Mouse (Mus musculus): ENCODE results near the gene Gm4131. TPM values are rescaled to one million over a fixed set of nuclear protein-coding genes. Genes with fewer than 3 reads are reported as not detected.

The Gm4131 gene
- total RNA-seq, 2 experiments from 2014 or later: not detected

GRCm38 (mm10) chr14:62555309-62555829, 11.4 kb downstream of the Gm4131 start, which contains the start of gene Fam124a:
Gene Fam124a (plus strand): TSS chr14:62555737.
- intact Hi-C loops (cut with DNase I): loop anchor here (2.0 to 5.0 kb wide), 3 partner anchors 53 to 282 kb away; partner anchors contain the start of gene Wdfy2
- peak; percentile 82 to 84 for DNase-seq (ENCODE audit: low spot score in 2 of 2)

DNA sequence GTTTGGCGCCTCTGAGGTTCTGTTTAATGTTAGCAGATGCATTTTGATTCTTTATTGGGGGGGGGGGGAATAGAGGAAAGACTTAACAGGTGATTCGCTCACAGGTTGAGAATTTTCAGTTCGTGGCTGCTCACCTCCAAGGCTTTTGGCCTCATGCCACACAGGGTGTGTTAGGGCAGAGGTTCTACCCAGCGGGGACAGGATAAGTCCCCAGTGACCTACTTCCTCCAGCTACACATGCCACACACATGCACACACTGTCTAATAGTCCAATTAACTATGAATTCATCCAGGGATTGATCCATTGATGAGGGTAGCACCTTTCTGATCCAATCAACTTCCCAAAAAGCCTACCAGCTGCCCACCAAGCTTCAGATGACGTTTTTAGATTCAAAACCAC, 12.9 kb downstream of the Gm4131 start:
- intact Hi-C loops (cut with DNase I): loop anchor here (2.0 kb wide), 1 partner anchor 55 kb away; no protein-coding TSS in a partner anchor
- DNase-seq (ENCODE audit: low spot score in 2 of 2): no peak

DNA sequence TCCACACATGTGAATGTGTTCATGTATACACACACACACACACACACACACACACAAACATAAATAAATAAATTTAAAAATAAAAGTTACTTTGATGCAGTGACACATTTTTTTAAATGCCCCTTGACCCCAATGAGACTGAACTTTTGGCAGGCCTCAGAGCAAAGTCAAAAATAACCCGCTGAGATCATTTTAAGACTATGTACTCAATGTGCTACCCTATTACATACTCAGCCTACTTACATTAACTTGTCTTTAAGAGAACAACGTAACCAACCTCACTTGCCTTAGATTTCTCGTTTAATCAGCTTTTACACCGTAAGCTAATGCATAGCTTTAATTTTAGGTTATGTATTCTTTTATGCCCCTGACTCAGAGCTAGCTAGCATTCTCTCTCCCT, 13.9 kb downstream of the Gm4131 start:
- DNase-seq (ENCODE audit: low spot score in 2 of 2): no peak
- intact Hi-C loops (cut with DNase I): no loop called here

- intact Hi-C loops (cut with DNase I): no loop called here
- DNase-seq (ENCODE audit: low spot score in 2 of 2): no peak
These were observed 16.6 kb downstream of the Gm4131 start for GRCm38 (mm10) chr14:62550121-62550520.

DNA sequence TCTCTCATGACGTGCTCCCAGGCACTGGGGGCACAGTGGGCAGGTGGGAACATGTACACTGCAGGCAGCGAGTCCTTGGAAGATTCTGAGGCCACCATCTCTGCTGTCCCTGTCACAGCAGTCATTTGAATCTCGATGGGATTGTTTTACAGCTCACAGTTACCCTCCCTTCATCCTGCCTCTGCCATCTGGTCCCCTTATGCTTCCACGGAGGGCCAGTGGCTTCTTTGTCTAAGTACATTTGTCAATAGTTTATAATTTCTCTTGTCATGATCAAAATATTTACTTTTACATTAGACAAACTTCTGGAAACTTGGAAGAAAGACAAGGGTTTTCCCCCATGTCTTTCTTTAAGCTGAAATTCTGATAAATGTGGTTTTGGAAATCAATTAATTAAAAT, 20.0 kb downstream of the Gm4131 start:
- DNase-seq (ENCODE audit: low spot score in 2 of 2): no peak
- intact Hi-C loops (cut with DNase I): no loop called here

DNA sequence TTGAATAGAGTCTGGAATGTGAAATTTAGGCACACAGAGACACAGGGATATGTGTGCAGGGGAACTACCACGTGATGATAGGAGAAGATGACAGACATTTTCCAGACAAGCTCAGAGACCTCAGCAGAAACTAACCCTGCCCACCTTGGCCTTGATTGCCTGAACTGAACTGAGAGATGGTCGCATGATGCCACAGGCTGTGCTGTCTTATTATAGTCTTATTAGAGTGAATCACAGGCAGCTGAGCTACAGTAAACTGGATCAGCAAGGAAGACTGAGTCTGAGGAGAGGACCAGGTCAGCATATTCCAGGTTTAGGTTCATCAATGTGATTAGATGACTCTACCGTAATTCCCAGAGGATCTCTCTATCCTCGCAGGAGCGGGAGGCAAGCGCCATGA, 20.4 kb downstream of the Gm4131 start:
- intact Hi-C loops (cut with DNase I): no loop called here
- no peak for DNase-seq (ENCODE audit: low spot score in 2 of 2)

DNA sequence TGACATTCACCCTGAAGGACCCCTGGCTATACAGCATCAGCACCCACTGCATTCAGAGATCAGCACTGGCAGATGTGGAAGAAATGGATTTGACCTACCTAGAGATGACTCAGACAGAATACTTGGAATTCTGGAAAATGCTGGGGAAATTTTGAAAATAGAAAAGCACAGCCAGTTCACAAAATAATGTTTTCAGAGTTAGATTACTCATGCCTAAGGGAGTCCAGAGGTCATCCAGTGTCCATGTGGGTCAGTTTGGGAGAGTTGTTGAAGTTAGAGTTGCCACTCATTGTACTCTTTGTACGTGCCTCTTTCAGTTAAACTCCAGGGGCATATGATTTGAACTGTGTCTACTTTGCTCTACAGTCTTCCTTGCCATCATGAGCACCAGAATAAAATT, 25.0 kb downstream of the Gm4131 start:
- intact Hi-C loops (cut with DNase I): no loop called here
- no peak for DNase-seq (ENCODE audit: low spot score in 2 of 2)

- intact Hi-C loops (cut with DNase I): no loop called here
These were observed 26.9 kb downstream of the Gm4131 start for GRCm38 (mm10) chr14:62539834-62540233.

GRCm38 (mm10) chr14:62536988-62537387, 29.7 kb downstream of the Gm4131 start:
- DNase-seq (ENCODE audit: low spot score in 2 of 2): no peak
- intact Hi-C loops (cut with DNase I): no loop called here

More at GRCm38 (mm10) chr14:62539834-62540233, 26.9 kb downstream of the Gm4131 start:
- DNase-seq (ENCODE audit: low spot score in 2 of 2): peak; percentile 32 to 63

DNA sequence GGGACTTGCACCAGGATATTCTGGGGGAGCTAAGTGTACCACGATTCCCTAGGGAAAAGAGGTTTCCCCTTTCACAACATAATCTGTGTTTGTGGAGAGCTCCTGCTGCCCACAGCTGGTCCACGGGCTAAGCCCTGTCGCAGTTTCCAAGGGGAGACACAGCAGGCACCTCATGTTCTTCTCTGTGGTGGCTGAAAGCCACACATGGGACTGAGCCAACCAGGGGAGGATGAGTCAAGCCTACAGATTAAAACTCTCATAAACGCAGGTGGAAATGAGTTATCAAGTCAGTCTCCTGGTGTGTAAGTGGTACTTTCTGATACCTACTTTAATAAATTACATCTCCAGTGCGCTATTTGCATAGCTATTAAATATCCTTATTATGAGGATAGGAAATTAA, 30.6 kb downstream of the Gm4131 start:
- intact Hi-C loops (cut with DNase I): no loop called here

GRCm38 (mm10) chr14:62530951-62531350, 35.8 kb downstream of the Gm4131 start:
- intact Hi-C loops (cut with DNase I): no loop called here
- DNase-seq (ENCODE audit: low spot score in 2 of 2): no peak

More for the DNA sequence above, 30.6 kb downstream of the Gm4131 start:
- DNase-seq (ENCODE audit: low spot score in 2 of 2): no peak

DNA sequence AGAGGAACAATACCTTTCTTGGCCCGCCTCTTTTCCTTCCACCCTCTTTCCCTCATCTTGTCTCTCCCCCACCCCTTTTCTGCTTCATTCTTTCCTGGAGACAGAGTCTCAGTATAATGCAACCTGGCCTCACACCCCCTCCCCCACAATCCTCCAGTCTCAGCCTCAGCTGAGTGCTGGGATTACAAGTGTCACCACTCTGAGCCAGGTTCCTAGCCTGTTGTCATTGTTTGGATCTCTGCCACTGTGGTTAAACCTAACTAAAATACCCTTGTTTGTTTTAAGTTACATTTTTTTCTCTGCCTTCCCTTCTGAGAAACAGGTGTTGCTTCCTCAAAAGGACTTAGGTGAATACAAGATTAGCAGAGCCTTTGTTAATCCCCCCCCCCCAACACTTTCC, 53.9 kb downstream of the Gm4131 start:
- no peak for DNase-seq (ENCODE audit: low spot score in 2 of 2)
- intact Hi-C loops (cut with DNase I): no loop called here

- DNase-seq (ENCODE audit: low spot score in 2 of 2): no peak
- intact Hi-C loops (cut with DNase I): no loop called here
These were observed 57.4 kb downstream of the Gm4131 start for GRCm38 (mm10) chr14:62509350-62509749.

- intact Hi-C loops (cut with DNase I): no loop called here
- no peak for DNase-seq (ENCODE audit: low spot score in 2 of 2)
These were observed 60.5 kb downstream of the Gm4131 start for GRCm38 (mm10) chr14:62506261-62506660.

GRCm38 (mm10) chr14:62497391-62497790, 69.3 kb downstream of the Gm4131 start:
- no peak for DNase-seq (ENCODE audit: low spot score in 2 of 2)
- intact Hi-C loops (cut with DNase I): no loop called here

GRCm38 (mm10) chr14:62496501-62496900, 70.2 kb downstream of the Gm4131 start:
- intact Hi-C loops (cut with DNase I): no loop called here

DNA sequence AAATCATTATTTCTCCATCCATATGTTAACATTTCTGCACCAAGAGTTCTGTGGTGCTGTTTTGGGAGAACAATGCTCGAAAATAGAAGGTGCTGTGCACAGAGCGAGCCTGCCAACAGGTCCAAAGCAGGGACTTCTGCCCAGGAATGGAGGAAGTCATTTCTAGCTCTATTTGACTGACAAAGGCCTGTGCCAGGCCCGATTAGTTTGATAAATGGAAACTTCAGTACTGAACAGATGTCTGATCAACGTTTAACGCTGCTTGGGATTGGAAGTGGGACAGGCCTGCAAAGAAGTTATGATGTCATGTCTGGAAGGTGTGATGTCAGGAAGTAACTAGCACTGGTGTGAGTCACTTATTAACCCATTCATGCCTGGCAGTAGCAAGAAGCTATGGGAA, 73.3 kb downstream of the Gm4131 start:
- peak in 1 of 2 experiments; percentile 43 for DNase-seq (ENCODE audit: low spot score in 2 of 2)

More at GRCm38 (mm10) chr14:62496501-62496900, 70.2 kb downstream of the Gm4131 start:
- DNase-seq (ENCODE audit: low spot score in 2 of 2): no peak

GRCm38 (mm10) chr14:62492196-62492850, 74.4 kb downstream of the Gm4131 start:
- peak; percentile 73 to 76 for DNase-seq (ENCODE audit: low spot score in 2 of 2)
- intact Hi-C loops (cut with DNase I): loop anchor here (1.0 to 5.0 kb wide), 2 partner anchors 65 to 483 kb away; partner anchors contain the start of gene Fam124a

More for the DNA sequence above, 73.3 kb downstream of the Gm4131 start:
- intact Hi-C loops (cut with DNase I): loop anchor here (5.0 kb wide), 1 partner anchor 64 kb away; the partner anchor contains the start of gene Fam124a

- intact Hi-C loops (cut with DNase I): no loop called here
- DNase-seq (ENCODE audit: low spot score in 2 of 2): peak in 1 of 2 experiments; percentile 32
These were observed 78.5 kb downstream of the Gm4131 start for GRCm38 (mm10) chr14:62488270-62488669.

- intact Hi-C loops (cut with DNase I): no loop called here
- DNase-seq (ENCODE audit: low spot score in 2 of 2): no peak
These were observed 85.3 kb downstream of the Gm4131 start for GRCm38 (mm10) chr14:62481381-62481780.

- intact Hi-C loops (cut with DNase I): no loop called here
- DNase-seq (ENCODE audit: low spot score in 2 of 2): no peak
These were observed 87.3 kb downstream of the Gm4131 start for GRCm38 (mm10) chr14:62479395-62479794.
